Mouse (Mus musculus): ENCODE measurements around the gene Arhgef17.

Arhgef17 gene

DNA sequence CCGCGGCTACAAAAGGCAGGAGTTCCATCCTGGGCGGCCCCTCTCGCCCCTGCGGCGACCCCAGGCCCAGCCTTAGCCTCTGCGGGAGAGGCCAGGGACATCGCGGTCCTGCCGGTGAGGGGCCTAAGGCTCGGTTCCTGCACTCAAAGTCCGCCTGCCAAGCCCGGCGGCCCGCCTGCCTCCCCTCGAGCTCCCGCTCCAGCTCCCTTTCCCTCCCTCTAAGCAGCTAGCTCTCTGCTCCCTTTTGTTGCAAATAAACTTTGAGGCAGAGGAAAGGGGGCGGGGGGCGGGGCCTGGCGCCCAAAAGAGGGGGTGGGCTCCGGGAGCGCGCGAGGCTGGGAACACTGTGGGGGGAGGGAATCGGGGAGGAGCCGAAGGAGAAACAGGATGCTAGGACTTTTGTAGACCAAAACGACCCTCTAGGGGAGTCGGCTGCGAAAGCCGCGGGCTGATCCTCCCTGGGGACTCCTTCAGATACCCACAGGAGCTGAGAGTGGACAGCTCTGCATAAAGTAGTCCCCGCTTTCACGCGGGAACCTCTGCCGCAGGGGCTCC, at the start of gene Arhgef17:
TSS of gene Arhgef17 (minus strand) at position 182 of the 555 bp plus-strand sequence.
- peak; percentile 66 for DNase-seq (ENCODE audit: low spot score)

DNA sequence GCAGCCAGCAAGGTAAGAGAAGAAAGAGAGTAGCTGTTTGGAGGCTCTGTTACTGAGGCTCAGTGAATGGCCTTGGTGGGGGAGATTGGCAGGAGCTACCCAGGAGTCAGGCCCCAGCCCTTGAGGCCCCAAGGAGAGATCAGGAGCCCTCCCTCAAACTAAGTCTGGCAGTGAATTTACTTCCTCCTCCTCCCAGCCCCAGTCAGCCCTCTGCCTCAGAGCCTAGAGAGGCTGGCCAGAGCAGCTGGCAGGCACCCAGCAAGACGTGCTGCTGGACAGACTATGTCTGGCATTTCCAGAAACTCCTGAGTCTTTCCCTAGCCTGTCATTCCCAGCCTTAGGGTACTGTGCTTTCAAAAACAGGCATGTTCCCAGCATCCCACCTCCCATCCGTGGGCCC, 47.3 kb upstream of the Arhgef17 start:
- DNase-seq (ENCODE audit: low spot score), result peak; percentile 71

DNA sequence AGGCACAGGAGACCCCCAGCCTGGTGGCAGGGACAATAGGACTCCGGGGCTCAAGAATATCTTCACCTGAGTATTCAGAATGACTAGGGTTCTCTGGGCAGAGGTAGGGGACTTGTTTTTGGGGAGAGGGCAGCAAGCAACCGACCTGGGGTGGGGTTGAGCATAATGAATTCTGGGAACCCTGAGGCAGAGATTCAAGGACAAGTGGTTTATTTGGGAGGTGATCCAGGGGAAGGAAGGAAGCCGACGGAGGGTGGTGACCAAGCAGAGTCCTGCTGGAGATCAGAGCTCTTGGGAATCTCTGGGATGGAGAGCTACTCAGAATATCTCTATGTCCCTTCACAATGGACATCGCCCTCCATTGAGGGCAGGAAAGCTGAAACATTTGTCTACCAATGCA, 46.3 kb upstream of the Arhgef17 start:
- DNase-seq (ENCODE audit: low spot score), result no peak

DNA sequence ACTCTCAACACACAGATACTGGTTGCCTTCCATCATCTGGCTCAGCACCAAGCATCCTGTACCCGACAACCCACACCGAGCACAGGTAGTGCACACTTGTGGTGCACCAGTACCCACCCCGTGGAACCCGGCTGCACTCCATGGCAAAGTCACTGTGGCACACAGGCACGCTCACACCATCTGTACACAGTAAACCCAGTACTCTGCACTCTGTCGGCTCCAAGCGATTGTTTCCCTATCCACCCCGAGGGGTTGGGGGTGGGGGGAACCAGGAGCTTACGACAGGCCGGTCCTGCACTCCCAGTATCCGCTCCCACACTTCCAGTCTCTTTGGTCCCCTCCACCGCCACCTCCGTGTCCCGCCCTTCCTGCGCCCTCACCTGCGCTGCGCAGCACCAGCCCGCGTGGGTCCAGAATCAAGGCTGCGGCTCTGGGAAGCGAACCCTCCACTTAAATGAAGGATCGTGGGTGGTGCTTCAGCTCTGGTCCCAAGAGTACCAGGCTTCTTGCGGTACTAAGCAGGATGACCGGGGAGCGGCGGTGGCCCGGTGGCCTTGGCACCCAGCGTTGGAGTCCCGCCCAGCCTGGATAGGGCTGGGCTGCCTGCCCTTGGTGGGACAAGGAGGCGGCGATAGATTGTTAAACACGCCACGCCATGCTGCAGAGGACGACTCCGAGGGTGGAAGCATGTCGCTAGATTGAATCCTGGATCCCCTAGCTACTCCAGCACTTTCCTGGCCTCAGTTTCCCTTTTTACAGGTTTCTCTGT, 42.4 kb upstream of the Arhgef17 start, which contains the start of gene P2ry6:
TSS of gene P2ry6 (minus strand) at position 515 of the 769 bp plus-strand sequence.
- peak; percentile 67 for DNase-seq (ENCODE audit: low spot score)

DNA sequence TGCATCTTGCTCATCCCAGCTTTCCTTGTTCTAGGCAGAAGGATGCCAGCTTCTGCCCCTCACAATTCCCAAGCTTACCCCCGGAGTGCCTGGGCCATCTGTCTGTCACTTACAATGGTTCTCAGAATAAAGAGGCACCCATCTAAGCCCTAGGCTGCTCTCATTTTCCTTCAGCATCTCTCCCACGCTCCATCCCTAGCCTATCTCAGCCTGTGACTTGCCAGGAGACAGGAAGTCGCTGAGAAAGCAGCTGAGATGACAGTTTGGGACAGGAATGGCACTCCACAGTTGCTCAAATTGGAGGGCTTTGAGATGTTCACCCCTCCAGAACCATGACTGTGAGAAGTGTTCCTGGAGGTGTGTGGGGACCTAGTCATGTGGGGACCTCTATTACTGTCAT, 41.0 kb upstream of the Arhgef17 start:
- no peak for DNase-seq (ENCODE audit: low spot score)

DNA sequence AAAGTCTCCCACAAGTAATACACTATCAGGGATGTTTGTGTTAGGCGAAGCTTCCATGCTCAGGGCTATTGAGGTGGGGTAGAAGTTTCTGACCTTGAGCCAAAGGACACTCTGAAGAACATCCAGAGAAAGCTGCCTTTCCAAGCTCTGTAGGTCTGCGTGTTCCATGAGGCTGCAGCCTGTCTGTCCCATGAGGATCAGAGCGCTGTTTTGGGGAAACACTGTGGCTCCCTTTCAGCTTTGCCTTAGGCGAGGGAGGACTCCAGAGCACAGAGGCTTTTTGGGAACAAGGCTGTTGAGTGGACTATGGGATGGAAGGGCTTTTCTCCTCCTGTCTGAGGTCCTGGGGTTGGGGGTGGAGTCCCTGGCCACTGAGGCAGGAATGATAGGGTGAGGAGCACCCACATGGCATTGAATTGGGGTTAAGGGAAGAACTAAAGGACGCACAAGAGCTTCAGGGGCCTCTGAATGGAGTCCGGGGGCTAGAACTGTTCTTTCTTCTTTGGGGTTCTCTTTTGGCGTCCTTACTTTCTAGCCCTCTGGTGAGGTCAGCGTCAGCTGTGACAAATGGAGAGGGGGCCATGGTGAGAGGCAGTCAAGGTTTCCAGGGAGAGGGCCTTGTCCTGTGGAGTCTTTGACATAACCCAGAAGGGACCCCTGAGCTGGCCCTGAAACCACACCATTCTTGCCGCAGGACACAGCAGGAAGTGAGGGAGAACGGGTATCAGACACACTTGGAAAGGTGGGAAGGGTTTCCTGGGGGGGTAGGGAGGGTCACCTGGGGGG, 37.2 kb upstream of the Arhgef17 start:
- DNase-seq (ENCODE audit: low spot score), result no peak

DNA sequence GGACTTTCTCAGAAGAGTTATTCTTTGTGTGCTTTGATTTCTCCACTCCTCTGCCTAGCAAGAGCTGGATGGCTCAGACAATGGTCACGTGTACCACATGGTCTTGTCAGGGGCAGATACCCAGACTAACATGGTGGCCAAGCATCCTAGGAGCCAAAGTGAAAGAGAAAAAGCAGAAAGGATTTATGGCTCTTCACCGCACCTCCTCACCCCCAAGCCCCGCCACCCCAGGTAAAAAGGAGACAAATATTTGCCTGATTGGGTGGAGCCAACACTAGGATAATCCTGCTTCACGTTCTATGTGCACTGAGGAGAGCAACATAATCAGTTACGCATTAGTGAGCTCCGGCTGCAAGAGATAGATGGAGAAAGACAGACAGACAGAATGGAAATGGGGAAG, 36.5 kb upstream of the Arhgef17 start:
- no peak for DNase-seq (ENCODE audit: low spot score)

DNA sequence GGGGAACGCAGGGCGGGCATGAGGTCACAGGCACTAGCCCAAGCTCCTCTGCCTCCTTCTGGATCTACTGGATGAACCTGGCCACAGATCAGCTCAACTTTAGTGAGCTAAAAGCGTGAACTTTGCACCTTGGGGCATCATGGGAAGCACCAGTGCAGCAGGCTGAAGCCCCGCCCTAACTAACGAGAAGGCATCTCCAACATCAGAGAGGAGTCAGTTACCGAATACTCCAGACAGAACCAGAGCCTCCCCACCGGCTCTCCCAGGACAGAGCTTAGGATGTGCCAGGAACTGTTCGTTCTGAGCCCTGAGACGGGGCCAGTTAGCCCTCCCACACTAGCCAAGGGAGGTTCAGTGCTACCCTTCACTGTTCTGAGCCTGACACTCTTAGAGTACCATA, 35.9 kb upstream of the Arhgef17 start:
- no peak for DNase-seq (ENCODE audit: low spot score)

DNA sequence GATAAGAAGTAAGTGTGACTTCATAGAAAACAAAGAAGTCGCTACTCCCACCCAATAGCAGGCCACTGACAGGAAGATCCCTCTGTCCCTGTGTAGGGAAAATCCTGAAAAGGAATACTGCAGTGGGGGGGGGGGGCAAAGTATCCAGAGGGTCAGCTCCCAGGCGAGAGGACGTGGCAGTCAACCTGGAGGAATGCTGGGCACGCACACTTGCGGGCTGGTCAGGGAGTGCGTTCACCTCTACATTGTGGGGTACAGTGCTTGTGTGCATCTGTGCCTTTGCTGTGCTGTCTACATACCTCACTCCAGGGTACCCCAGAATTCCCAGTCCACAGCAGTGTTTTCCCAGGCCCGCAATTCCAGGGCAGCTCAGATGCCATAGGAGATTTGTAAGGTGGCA, 34.1 kb upstream of the Arhgef17 start:
- DNase-seq (ENCODE audit: low spot score), result no peak

DNA sequence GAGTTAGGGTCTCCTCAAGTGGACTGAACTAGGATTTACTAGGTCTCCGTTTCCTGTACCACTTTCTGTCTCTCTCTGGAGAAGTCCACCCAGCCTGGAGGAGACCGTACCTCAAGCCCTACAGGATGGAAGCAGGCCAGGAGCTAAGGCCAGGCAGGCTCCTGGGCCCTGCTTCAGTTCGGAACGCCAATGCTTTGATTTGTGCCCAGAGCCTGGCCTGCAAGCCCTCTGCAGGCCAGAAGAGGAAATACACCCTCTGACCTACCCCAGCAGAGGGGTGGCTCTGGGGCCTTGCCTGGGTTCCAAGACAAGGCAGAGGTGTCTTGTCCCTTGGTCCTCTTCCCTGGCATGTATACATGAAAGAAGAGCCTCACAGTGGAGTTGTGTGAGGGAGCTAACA, 33.2 kb upstream of the Arhgef17 start:
- no peak for DNase-seq (ENCODE audit: low spot score)

DNA sequence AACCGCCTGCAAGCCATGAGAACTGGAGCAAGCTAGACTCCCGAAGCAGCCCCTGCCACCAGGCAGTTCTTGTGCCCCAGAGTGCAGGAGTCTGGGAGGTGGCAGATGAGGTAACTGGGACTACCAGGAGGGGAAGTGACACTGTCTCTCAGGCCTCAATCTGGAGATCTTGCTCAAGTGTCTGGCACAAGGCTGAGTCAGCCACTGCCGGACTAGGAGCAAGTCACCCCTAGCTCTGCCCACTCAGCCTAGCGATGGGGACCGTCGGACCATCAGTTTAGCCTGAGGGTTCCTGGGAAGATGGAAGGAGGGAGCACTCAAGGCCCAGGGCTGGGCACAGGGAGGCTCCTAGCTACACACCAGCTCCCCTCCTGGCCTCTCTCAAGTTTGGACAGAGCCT, 32.3 kb upstream of the Arhgef17 start:
- no peak for DNase-seq (ENCODE audit: low spot score)

DNA sequence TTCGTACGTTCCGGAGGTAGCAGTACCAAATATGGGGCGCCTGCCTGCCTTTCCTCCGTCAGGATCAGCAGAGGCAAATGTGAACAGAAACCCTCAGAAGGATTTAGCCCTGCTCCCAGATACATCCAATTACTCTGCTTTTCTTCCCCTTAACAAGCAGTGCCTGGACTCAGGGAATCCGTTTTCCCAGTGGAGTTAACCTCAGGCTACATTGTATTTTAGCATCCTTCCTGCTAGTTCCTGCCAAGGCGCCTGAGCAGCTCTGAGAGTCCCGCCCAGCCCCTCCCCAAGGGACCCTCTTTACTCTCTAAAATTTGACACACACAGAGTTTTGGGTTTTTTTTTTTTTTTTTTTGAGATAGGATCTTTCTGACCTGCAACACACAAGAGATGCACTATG, 31.5 kb upstream of the Arhgef17 start:
- DNase-seq (ENCODE audit: low spot score), result no peak

DNA sequence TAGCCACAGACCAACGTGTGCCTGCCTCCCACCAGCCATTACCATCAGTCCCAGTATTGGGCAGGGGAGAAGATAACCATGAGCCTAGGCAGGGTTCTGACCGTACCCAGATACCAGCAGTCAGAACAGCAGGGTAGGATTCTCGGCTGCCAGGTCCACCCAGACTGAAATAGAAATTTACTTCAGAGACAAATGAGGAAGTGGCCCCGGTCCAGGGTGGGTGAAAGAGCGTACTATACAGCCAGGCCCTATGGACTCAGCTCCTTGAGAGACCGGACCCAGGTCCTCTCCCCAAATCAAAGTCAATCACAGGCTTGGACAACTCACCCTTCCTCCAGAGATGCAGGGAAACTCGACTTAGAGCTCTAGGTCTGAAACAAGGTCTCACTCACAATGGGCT, 29.2 kb upstream of the Arhgef17 start:
- no peak for DNase-seq (ENCODE audit: low spot score)

DNA sequence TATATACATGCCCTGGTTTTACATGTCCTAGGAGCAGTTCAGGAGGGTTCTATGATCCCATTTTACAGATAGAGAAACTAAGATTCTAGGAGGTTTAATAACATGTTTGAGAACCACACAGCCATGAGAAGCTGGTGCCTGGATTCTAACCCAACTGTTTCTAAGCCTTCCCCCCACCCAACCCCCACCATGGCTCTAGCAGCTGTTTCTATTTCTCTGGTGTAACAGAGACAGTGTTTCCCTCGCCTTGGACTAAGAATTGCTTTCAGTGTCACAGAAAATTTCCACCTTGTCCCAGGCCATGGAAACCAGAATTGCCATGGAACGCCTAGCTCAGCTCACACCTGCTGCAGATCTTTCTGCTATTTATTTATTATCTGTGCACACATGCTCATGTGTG, 28.6 kb upstream of the Arhgef17 start:
- no peak for DNase-seq (ENCODE audit: low spot score)

DNA sequence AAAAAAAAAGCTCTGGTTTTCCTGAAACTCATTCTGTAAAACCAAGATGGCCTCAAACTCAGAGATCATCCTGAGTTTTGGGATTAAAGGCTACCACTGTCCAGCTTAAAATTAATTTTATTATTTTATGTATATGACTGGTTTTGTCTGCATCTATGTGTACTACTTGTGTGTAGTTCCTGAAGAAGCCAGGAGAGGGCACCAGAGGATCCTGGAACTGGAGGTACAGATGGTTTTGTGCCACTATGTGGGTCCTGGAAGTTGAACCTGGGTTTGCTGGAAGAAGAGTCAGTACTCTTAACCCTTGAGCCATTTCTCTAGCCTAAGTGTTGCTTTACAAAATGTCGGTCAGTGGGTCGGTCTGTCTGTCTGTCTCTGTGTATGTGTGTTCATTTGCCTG, 26.5 kb upstream of the Arhgef17 start:
- no peak for DNase-seq (ENCODE audit: low spot score)

DNA sequence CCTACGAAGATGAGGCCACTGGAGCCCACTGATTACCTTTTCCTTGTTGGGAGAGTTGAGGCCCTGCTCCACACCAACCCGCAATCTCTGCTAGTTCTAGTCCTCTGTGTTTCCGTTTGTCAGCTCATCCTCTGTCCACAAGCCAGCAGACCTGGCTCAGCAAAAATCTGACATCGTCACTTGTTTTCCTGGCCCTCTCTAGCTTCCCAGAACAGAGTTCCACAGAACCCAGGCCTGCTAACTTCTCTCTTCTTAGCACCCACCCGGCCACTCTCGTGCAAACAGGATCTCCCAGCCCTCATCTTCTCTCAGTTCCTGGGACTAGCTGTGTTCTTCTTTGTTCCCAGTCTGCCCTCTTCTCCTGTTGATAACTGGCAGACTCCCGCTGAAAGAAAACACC, 20.8 kb upstream of the Arhgef17 start:
- no peak for DNase-seq (ENCODE audit: low spot score)

DNA sequence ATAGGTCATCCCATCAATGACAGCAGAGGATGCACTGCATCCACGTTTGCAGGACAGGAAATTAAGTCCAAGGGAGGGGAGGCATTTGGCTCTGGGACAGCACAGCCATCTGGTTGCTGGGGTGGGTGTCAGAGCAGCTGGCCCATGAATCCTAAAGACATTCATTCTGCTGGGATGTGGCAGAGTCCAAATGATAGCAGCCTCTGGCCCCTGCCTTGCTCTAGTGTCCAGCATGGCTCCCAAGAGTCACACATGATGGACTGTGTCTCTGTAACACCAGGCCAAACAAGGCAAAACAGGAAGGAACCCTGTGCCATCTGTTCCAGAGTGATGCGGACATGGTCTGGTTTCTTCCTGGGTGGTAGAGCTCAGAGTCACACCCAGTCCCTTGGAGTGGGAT, 20.0 kb upstream of the Arhgef17 start:
- no peak for DNase-seq (ENCODE audit: low spot score)

DNA sequence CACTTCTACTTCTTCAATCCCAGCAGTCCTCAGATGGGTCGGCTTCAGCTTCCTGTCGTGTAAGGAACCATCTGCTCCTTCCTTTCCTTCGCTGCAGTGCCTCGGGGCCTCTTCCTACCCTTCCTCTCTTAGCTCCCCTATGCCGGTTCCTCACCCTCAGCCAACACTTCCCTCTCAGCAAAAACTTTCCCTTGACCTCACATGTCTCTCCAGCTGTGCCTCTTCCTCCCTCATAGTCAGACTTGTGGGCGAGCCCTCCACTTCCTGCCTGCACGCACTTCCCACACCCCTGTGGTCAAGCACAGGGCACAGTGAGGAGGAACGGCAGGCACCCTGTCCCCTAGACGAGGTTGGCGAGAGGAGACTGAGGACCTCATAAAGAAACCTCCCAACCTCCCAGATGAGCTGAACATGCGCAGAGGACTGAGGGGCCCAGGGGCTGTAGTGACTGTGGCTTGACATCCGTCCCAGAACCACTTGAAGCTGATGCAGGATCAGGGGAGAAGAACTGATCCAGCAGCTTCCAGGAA, 18.6 kb upstream of the Arhgef17 start:
- no peak for DNase-seq (ENCODE audit: low spot score)

DNA sequence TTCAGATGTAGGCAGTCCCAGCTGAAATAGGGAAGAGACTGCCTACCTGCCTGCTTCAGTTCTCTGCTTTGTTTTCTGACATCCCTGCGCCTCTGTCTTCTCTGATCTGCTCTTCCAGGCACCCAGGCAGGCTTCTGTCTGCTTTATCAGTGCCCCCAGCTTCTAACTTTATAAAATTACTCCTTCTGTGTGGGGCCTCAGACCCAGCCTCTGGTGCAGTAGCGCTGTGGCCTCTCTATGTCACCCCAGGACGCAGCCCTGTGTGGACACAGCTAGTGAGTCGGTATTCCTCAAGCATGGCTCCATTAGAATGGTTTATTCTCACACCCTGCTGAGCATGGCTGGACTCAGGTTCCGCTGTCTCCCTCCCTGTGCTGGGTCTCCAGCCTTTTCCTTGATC, 18.1 kb upstream of the Arhgef17 start:
- DNase-seq (ENCODE audit: low spot score), result no peak

DNA sequence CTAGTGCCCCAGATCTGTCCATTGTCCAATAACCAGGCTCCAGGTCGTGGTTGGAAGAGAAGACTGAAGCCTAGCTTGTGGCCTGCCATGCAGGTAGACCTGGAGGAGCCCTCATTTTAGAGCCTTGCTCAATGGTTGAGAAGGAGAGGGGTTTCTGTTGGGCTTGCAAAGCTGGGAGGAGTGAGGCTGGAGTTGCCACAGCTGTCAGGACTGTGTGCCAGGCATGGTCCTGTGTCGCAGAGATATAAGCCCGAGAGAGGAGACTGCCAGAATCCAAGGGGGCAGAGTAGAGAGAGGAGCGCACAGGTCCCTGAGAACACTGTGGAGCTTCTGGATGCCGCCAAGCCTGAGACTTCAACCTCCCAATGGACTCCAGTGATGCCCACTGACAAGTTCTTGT, 12.8 kb upstream of the Arhgef17 start:
- no peak for DNase-seq (ENCODE audit: low spot score)

DNA sequence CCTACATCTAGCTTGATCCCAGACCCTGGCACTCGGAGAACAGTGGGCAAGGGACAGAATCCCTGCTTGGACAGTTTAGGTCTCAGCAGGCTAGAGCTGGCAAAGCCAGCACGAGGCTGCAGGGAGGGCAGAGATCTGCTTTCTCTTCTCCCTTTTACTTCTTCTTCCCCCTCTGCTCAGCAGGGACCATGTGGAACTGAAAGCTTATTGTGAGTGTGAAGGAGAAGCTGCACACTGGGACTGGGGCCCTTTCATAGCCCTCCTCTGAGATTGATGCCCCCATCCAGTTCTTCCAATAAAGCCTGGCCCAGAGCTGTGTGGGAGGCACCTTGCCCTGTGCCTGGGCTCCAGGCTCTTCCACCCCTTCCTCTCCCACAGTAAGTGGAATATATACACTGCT, 12.4 kb upstream of the Arhgef17 start:
- no peak for DNase-seq (ENCODE audit: low spot score)

DNA sequence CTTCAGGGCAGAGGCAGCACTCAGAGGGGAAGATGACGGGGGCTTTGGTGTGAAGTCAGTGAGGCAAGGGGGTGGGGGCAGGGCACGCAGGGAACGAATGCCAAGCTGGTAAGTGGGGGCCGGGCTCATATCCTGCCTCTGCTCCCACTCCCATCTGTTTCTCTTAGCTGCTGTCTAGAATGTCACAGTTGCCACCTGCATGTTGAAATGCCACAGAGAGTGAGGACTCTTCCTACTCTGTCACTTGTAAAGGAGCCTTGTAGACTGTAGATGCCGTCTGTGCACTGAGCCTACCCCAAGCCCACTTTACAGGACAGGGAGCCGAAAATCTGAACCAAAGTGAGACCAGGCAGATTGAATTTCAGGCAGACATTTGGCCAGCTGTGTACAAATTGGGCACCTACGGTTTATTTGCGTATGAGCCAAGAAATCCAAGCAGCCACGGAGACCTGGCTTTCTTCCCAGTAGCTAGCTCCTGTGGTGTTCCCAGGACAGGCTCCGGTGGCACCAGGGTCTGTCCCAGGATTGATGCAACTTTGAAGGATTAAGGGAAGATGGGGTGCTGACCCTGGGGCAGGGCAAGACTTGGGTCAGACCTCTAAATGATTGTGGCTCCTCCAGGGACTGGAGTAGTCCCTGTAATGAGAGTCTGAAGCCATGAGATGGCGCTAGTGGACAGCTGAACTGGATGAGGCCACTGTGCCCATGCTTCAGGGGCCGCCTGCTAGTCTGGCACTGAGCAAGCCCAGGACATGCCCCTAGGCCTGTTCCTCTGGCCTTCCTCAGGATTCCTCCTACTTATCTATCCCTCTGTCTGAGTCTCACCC, 11.1 kb upstream of the Arhgef17 start:
- DNase-seq (ENCODE audit: low spot score), result no peak
